Mouse (Mus musculus) midbrain, embryonic 16.5 days (tissue): ENCODE data around the gene Odf4. TPM values are rescaled to one million over a fixed set of nuclear protein-coding genes. Genes with fewer than 3 reads are reported as not detected.

Experiments used
- ATAC-seq: fragments of 200-750 bp; cut with Nextera tagmentation; 2 replicates; pipeline ENCODE4 v1.8.0; 2017; ENCODE audit warnings: moderate TSS enrichment
- H3K27ac ChIP-seq: fragments of 300-500 bp; sonication (generic); 2 replicates; pipeline ENCODE4 v1.5.1; 2014; ENCODE audit warnings: mild to moderate bottlenecking, low read length, mixed read lengths
- H3K27me3 ChIP-seq: fragments of 300-500 bp; sonication (generic); 2 replicates; pipeline ENCODE4 v1.6.1; 2014; ENCODE audit warnings: low read depth, low read length, mixed read lengths; ENCODE audit not compliant: control insufficient read depth, insufficient read depth
- H3K36me3 ChIP-seq: fragments of 300-500 bp; sonication (generic); 2 replicates; pipeline ENCODE4 v1.6.1; 2014; ENCODE audit warnings: mild to moderate bottlenecking, low read length, moderate library complexity, mixed read lengths; ENCODE audit not compliant: control insufficient read depth, insufficient read depth
- H3K4me1 ChIP-seq: fragments of 300-500 bp; sonication (generic); 2 replicates; pipeline ENCODE4 v1.6.1; 2014; ENCODE audit warnings: mild to moderate bottlenecking, low read length, mixed read lengths; ENCODE audit not compliant: control insufficient read depth, insufficient read depth
- H3K4me2 ChIP-seq: fragments of 300-500 bp; sonication (generic); 2 replicates; pipeline ENCODE4 v1.6.1; 2014; ENCODE audit warnings: mild to moderate bottlenecking, low read length, mixed read lengths
- H3K4me3 ChIP-seq: fragments of 300-500 bp; sonication (generic); 2 replicates; pipeline ENCODE4 v1.5.1; 2014; ENCODE audit warnings: low read depth, mild to moderate bottlenecking, low read length, moderate library complexity, mixed read lengths
- H3K9ac ChIP-seq: fragments of 300-500 bp; sonication (generic); 2 replicates; pipeline ENCODE4 v1.6.1; 2014; ENCODE audit warnings: low read depth, low read length, mixed read lengths
- H3K9me3 ChIP-seq: fragments of 300-500 bp; sonication (generic); replicated peaks from 2 replicates; pipeline ENCODE4 v1.6.1; 2014; ENCODE audit warnings: mild to moderate bottlenecking, low read length, mixed read lengths; ENCODE audit not compliant: control insufficient read depth, poor library complexity, severe bottlenecking
- WGBS: fragments of 180-500 bp; shearing (Covaris S2); extraction: QIAGEN DNeasy Blood & Tissue Kit; methylation state at CpG from one replicate; pipeline ENCODE4 v1.1.7; 2014; 5-methylcytosine and 5-hydroxymethylcytosine counted together
- polyA plus RNA-seq: library from polyadenylated mRNA; unstranded; fragments of >200 nt; fragmentation: Nextera tagmentation; extraction: Ambion mirVana; gene quantifications from 2 replicates; pipeline ENCODE4 v1.2.1, GENCODE M21; 2015

The Odf4 gene
- polyA plus RNA-seq, 1 experiment from 2014 or later, result 1.3 TPM

DNA sequence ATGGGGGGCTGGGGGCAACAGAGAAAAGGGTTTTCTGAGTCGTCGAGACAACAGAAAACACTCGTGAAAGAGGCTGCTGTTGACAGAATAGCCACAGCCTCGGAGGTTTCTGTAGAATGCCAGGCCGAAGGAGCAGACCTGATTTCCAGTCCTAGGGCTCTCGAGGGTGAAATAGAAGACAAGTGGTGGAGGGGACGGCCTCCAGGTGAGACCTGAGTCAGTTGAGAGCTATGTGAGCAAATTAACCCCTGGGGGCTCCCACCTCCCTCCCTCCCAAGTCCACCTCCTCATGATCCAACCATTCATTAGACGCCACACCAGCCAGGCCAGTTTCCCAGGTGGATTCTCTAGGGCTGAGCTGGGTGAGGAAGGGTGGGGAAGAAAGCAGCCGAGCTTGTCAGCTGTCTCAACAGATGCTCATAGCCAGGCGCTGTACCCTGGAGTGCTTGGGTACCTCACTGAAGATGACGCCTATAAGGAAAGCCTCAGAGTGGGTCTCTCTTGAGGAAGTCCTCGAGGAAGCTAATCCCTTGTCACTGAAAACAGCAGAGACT lies 32.9 kb downstream of the Odf4 start:
- Histone ChIP-seq H3K4me2 (no peak overlapping the region), H3K27me3 (no peaks in the 10 kb centered on the region), H3K27ac (no peak overlapping the region), H3K9me3 (no peaks in the 10 kb centered on the region), H3K4me1 (no peaks in the 10 kb centered on the region), H3K4me3 (no peak overlapping the region), H3K36me3 (no peaks in the 10 kb centered on the region), H3K9ac (no peak overlapping the region)
- ATAC-seq, result no peak
- WGBS, result 73% methylated on average over 12 of the region's 12 CpGs

DNA sequence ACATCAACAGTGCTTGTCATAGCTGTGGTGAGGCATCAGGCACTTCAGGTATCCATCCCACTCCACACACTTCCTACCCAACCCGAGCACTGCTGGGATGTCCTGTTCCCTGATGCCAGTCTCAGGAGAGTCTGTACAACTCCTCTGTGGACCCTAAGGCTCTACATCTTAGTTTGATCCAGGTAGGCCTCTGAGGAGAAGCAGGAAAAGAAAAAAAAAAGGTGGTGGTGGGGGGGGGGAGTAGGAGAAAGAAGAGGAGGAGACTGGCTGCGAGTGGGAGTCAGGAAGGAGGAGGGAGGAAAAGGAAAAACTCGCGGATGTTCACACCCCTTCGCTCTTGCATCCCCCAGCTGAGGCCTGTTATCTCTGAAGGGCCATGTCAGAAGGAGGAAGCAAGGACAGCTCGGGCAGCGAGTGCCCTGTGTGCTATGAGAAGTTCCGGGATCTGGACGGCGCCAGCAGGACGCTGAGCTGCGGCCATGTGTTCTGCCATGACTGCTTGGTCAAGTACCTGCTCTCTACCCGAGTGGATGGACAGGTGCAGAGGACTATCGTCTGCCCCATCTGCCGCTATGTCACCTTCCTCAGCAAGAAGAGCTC lies 34.5 kb downstream of the Odf4 start:
- Histone ChIP-seq H3K27ac (no peak overlapping the region), H3K4me3 (no peak overlapping the region), H3K27me3 (no peaks in the 10 kb centered on the region), H3K36me3 (no peaks in the 10 kb centered on the region), H3K4me2 (no peak overlapping the region), H3K4me1 (no peaks in the 10 kb centered on the region), H3K9ac (no peak overlapping the region), H3K9me3 (no peaks in the 10 kb centered on the region)
- 83% methylated on average over 15 of the region's 15 CpGs for WGBS
- ATAC-seq, result no peak

DNA sequence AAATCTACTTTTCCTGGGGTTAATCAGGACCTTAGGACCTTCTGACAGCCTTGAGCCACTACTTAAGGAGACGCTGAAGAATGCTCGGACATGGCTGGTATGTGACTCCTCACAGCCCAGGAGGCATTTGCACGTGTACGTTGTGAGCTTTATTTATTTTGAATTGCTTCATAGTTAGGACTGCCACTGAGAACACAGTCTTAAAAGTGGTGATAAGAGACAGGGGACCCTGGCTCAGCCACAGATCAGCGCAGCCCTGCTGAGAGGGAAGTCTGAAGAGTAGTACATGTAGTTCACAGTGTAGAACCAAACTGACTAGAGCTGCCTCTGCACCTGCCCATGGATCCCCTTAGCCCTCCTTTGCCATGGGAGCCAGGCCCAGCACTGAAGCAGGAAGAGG lies 35.1 kb downstream of the Odf4 start:
- Histone ChIP-seq H3K27me3 (no peaks in the 10 kb centered on the region), H3K9ac (no peak overlapping the region), H3K36me3 (no peaks in the 10 kb centered on the region), H3K4me2 (no peak overlapping the region), H3K4me1 (no peaks in the 10 kb centered on the region), H3K4me3 (no peak overlapping the region), H3K27ac (no peak overlapping the region), H3K9me3 (no peaks in the 10 kb centered on the region)
- ATAC-seq, result no peak
- WGBS, result 88% methylated on average over 5 of the region's 5 CpGs

DNA sequence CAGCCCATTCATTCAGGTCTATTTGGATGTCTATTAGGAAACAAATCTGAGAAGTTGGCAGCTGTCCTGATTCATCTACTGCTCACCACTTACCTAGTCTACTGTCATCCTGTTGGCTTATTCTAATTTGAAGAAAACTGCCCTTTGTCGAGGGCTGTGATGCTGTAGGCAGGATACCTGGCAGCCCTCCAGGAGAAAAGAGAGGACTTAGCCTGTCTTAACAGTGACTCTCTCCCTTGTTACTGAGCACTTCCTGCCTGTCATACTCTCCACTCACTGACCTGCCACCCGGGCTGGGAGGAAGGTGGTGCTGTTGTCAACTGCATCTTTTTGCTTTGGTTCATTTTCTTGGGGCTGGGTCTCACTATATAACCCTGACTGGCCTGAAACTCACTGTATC lies 36.3 kb downstream of the Odf4 start:
- no peak overlapping the region for H3K4me2 ChIP-seq
- no peaks in the 10 kb centered on the region for H3K36me3 ChIP-seq
- H3K9me3 ChIP-seq, result no peaks in the 10 kb centered on the region
- no peak for ATAC-seq
- WGBS, result 52% methylated on average over 2 of the region's 2 CpGs
- H3K4me3 ChIP-seq, result no peak overlapping the region
- H3K27ac ChIP-seq, result no peak overlapping the region
- H3K27me3 ChIP-seq, result no peaks in the 10 kb centered on the region
- no peaks in the 10 kb centered on the region for H3K4me1 ChIP-seq
- H3K9ac ChIP-seq, result no peak overlapping the region

DNA sequence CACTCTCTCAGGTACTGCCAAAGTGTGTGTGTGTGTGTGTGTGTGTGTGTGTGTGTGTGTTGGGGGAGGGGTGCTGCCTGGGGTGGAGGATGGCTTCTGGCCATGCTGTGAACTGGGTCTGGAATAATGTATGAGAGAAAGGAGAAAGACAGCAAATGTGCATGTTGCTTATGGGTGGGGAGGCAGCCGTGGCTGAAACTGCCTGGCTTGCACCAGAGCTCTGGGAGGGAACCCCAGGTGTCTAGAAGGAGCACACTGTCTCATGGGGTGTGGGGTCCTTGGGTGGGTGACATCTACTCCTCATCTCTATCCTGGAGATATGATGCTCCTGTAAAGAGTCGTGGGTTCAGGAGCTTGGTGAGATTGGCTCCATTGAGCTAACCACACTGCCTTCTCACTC lies 38.2 kb downstream of the Odf4 start:
- WGBS, result 83% methylated on average over 2 of the region's 2 CpGs
- ATAC-seq, result no peak

DNA sequence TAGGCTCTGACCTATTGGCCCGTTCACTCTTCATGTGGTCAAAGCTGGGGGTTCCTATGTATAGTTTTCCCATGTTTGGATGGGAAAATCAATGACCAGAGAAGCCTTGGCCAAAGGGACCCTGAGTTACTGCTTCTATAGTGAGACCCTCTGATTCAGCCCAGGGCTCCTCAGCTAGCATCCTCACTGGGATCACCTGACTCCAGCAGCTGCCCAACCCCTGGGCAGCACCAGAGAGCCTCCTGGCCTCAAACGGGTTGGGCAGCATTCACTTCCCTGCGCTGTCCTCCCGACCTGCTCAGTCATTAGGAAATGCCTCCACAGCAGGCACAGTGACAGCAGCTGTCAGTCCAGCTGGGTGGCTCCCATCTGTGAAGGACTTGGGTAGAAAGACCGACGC lies 38.6 kb downstream of the Odf4 start, which contains the start of gene Rnf222:
Rnf222 (plus strand) TSS at position 301 of the 400 bp plus-strand sequence.
- no peak within 1 kb of the TSS for H3K27ac ChIP-seq
- H3K36me3 ChIP-seq, result no peaks in the 10 kb centered on the region
- 46% methylated on average over 6 of the region's 6 CpGs for whole genome bisulfite sequencing
- H3K4me1 ChIP-seq, result no peaks in the 10 kb centered on the region
- no peaks in the 10 kb centered on the region for H3K9me3 ChIP-seq
- H3K4me2 ChIP-seq, result no peak within 1 kb of the TSS
- no peak for ATAC-seq
- no peaks in the 10 kb centered on the region for H3K27me3 ChIP-seq
- H3K9ac ChIP-seq, result no peak within 1 kb of the TSS
- H3K4me3 ChIP-seq, result no peak within 1 kb of the TSS

More for the DNA sequence above, 38.2 kb downstream of the Odf4 start:
- H3K36me3 ChIP-seq, result no peaks in the 10 kb centered on the region
- no peak overlapping the region for H3K4me3 ChIP-seq
- H3K27ac ChIP-seq, result no peak overlapping the region
- H3K27me3 ChIP-seq, result no peaks in the 10 kb centered on the region
- H3K4me2 ChIP-seq, result no peak overlapping the region
- H3K9me3 ChIP-seq, result no peaks in the 10 kb centered on the region
- H3K4me1 ChIP-seq, result no peaks in the 10 kb centered on the region
- H3K9ac ChIP-seq, result no peak overlapping the region

DNA sequence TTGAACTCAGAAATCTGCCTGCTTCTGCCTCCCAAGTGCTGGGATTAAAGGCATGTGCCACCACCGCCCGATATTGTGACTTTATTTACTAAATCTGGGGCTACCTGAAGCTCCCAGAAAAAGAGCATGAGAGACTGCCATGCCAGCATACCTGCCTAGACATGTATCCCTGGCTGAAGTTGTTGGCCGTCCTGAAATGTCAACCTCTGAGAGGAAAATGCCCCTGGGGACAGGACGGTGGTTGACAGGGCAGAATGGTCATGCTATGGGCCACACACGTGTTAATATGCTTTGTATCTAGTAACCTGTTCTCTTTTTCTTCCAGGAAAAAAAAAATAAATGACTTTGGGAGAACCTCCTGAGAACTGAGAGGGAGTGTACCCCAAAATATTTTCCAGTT lies 40.8 kb downstream of the Odf4 start:
- H3K4me1 ChIP-seq, result no peaks in the 10 kb centered on the region

DNA sequence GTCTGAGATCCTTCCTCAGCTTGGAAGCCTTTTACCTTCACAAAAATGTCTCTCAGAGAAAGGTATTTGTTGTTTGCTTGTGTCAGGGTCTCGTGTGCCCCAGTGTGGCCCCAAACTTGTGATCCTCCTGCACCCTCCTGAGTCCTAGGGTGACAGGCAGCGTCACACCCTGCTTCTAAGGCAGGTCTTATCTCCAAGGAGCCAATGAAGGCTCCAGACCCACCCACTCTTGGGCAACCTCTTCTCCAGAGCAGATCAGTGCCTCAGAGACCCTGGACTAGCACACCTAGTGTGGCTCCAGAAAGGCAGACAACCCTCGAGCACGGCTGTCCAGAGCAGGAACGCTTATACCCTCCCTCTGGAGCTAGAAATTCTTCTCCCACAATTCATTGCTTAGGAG lies 42.5 kb downstream of the Odf4 start:
- ATAC-seq, result no peak
- H3K4me1 ChIP-seq, result no peaks in the 10 kb centered on the region
- H3K36me3 ChIP-seq, result no peaks in the 10 kb centered on the region
- WGBS, result 84% methylated on average over 5 of the region's 5 CpGs
- no peak overlapping the region for H3K4me3 ChIP-seq
- no peak overlapping the region for H3K27ac ChIP-seq
- H3K9me3 ChIP-seq, result no peaks in the 10 kb centered on the region
- no peaks in the 10 kb centered on the region for H3K27me3 ChIP-seq
- no peak overlapping the region for H3K4me2 ChIP-seq
- H3K9ac ChIP-seq, result no peak overlapping the region

More for the DNA sequence above, 40.8 kb downstream of the Odf4 start:
- H3K9ac ChIP-seq, result no peak overlapping the region
- no peak for ATAC-seq
- WGBS, result 84% methylated on average over 5 of the region's 5 CpGs
- H3K27me3 ChIP-seq, result no peaks in the 10 kb centered on the region
- H3K4me3 ChIP-seq, result no peak overlapping the region
- no peaks in the 10 kb centered on the region for H3K36me3 ChIP-seq
- H3K4me2 ChIP-seq, result no peak overlapping the region
- no peak overlapping the region for H3K27ac ChIP-seq
- H3K9me3 ChIP-seq, result no peaks in the 10 kb centered on the region

DNA sequence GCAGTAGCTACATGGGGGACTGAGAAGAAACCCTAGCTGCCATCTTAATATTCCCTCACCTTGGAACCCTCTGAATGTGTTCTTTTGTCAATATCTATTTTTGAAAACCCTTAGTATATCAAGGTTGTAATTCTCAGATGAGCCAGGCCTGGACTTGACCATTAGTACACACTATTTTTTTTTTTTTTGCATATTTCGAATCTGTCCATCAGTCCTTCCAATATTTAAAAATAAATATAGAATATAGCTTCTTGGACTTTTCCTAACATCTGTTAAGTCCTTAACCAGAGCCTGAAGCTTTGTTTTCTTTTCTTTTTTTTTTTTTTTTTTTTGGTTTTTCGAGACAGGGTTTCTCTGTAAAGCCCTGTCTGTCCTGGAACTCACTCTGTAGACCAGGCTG lies 43.0 kb downstream of the Odf4 start:
- 74% methylated on average over 2 of the region's 2 CpGs for WGBS
- no peak for ATAC-seq
- no peaks in the 10 kb centered on the region for H3K9me3 ChIP-seq

More for the DNA sequence above, 43.0 kb downstream of the Odf4 start:
- Histone ChIP-seq H3K9ac (no peak overlapping the region), H3K4me1 (no peaks in the 10 kb centered on the region), H3K36me3 (no peaks in the 10 kb centered on the region), H3K4me2 (no peak overlapping the region), H3K27me3 (no peaks in the 10 kb centered on the region), H3K4me3 (no peak overlapping the region), H3K27ac (no peak overlapping the region)
